ENCODE assay signal across 9 mouse cellular contexts in the genomic region with DNA sequence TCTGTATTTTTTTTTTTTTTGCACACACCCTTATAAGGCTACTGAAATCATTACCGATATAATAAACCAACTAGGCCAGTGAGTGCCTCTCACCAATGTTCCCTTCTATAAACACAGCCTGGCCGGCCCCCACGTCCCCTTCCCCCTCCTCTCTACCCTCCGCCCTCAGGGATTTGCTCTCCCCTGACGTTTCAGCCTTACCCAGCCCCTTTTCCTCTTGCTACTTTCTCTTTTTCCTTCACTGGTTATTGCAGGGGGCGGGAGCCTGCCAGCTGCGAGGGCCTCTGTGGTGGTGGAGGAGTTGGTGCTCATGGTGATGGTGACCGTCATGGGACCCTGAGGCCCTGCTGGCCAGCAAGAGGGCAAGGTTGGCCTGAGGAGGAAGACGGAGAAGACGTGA.
A peak's percentile ranks its signal among the peaks of the same experiment; 100 is the strongest.
DNase-seq lines count a peak whose midpoint lies in the region; ATAC-seq and TF ChIP-seq lines count a peak whose summit lies in the region.
"Had no signal": no experiment of that assay in that cellular context is flagged by ENCODE, and none has a peak within 500 bp of the region (broad histone marks: within the 10 kb centered on the region; RNA-seq: fewer than 3 reads in every experiment).

No protein-coding gene starts in this region.

- H3K4me1 ChIP-seq in heart, postnatal 0 days (ENCODE audit: control insufficient read depth, insufficient read depth): peaks cover 33% of the 10 kb centered on the region
- peaks cover 61% of the 10 kb centered on the region for H3K4me1 ChIP-seq in heart, embryonic 12.5 days (replicated peaks)
- peaks cover 62% of the 10 kb centered on the region for H3K4me1 ChIP-seq in intestine, embryonic 14.5 days (replicated peaks; ENCODE audit: control insufficient read depth, insufficient read depth, low read length)
- peaks cover 56% of the 10 kb centered on the region for H3K4me1 ChIP-seq in limb, embryonic 10.5 days

- no peak for TF ChIP-seq CTCF in heart, postnatal 0 days (IDR thresholded peaks at IDR 0.05; ENCODE audit: low read depth)

- no peaks in the 10 kb centered on the region for H3K36me3 ChIP-seq in heart, postnatal 0 days (replicated peaks; ENCODE audit: control insufficient read depth, insufficient read depth, low read length)
- no peaks in the 10 kb centered on the region for H3K36me3 ChIP-seq in heart, embryonic 12.5 days
- H3K36me3 ChIP-seq in intestine, embryonic 14.5 days (ENCODE audit: control insufficient read depth, insufficient read depth, low read length): no peaks in the 10 kb centered on the region
- H3K36me3 ChIP-seq in limb, embryonic 10.5 days: no peaks in the 10 kb centered on the region

- peak overlapping the region; percentile 11; the same call in 1 of the 2 replicates for H3K4me3 ChIP-seq in heart, postnatal 0 days (ENCODE audit: low read depth, low read length)
- no peak overlapping the region for H3K4me3 ChIP-seq in heart, embryonic 12.5 days
- peak overlapping the region; percentile 40 for H3K4me3 ChIP-seq in intestine, embryonic 14.5 days (ENCODE audit: low read depth, low read length)
- no peak overlapping the region for H3K4me3 ChIP-seq in limb, embryonic 10.5 days

- no peaks in the 10 kb centered on the region; the same call in 1 of the 2 replicates for H3K27me3 ChIP-seq in heart, postnatal 0 days (ENCODE audit: control insufficient read depth, insufficient read depth, low read length)
- peaks cover 58% of the 10 kb centered on the region for H3K27me3 ChIP-seq in heart, embryonic 12.5 days (replicated peaks)
- no peaks in the 10 kb centered on the region for H3K27me3 ChIP-seq in intestine, embryonic 14.5 days (replicated peaks; ENCODE audit: control insufficient read depth, insufficient read depth, low read length)
- H3K27me3 ChIP-seq in limb, embryonic 10.5 days (ENCODE audit: low read depth, poor library complexity, severe bottlenecking): peaks cover 3% of the 10 kb centered on the region; the same call in 1 of the 2 replicates

- no peak for ATAC-seq in heart, postnatal 0 days (ENCODE audit: insufficient read depth, low read depth)
- ATAC-seq in heart, embryonic 12.5 days (ENCODE audit: insufficient number of reproducible peaks, low FRiP score): no peak
- ATAC-seq in intestine, embryonic 14.5 days (replicated peaks; ENCODE audit: low FRiP score, low TSS enrichment, low read depth): peak; percentile 44
- ATAC-seq in megakaryocyte progenitor cell, adult 5-6 weeks (replicated peaks; ENCODE audit: poor library complexity): no peak

- WGBS in heart, postnatal 0 days: 79% methylated on average over 10 of the region's 10 CpGs
- 72% methylated on average over 10 of the region's 10 CpGs for WGBS in heart, embryonic 12.5 days
- 16% methylated on average over 10 of the region's 10 CpGs for WGBS in intestine, embryonic 14.5 days
- 59% methylated on average over 10 of the region's 10 CpGs for WGBS in limb, embryonic 10.5 days

- DNase-seq in heart, postnatal 0 days (ENCODE audit: low spot score): no peak
- DNase-seq in intestine, embryonic 14.5 days (ENCODE audit: low spot score): peak; percentile 74
- DNase-seq in limb, embryonic 10.5 days (ENCODE audit: low spot score): no peak
- DNase-seq in lung, postnatal 4 days: peak; percentile 78 to 87
- no peak for DNase-seq in cerebellum, postnatal 10 days
- no peak for DNase-seq in right cerebral cortex, adult 2 months (ENCODE audit: low spot score in 2 of 2)
- DNase-seq: cerebellum, adult 18-20 months had no signal

- H3K9ac ChIP-seq in heart, postnatal 0 days (replicated peaks; ENCODE audit: low read depth, low read length): 0 out of 2 replicates have a peak overlapping the region, but pooled peaks have one; percentile 21
- H3K9ac ChIP-seq in heart, embryonic 12.5 days: no peak overlapping the region
- H3K9ac ChIP-seq in intestine, embryonic 14.5 days (ENCODE audit: low read length): peak overlapping the region; percentile 54

- no peak overlapping the region for H3K27ac ChIP-seq in heart, postnatal 0 days (ENCODE audit: low read depth)
- H3K27ac ChIP-seq in heart, embryonic 12.5 days (ENCODE audit: poor library complexity, severe bottlenecking): no peak overlapping the region
- peak overlapping the region; percentile 86 for H3K27ac ChIP-seq in intestine, embryonic 14.5 days (ENCODE audit: low read depth)
- H3K27ac ChIP-seq in limb, embryonic 10.5 days: peak overlapping the region; percentile 72

- no peak for TF ChIP-seq EP300 in heart, postnatal 0 days (IDR thresholded peaks at IDR 0.05; ENCODE audit: low read depth)

- no peaks in the 10 kb centered on the region for H3K9me3 ChIP-seq in heart, postnatal 0 days (replicated peaks; ENCODE audit: control insufficient read depth, low read length)
- H3K9me3 ChIP-seq in heart, embryonic 12.5 days (replicated peaks): no peaks in the 10 kb centered on the region
- H3K9me3 ChIP-seq in intestine, embryonic 14.5 days (ENCODE audit: control insufficient read depth, low read length): no peaks in the 10 kb centered on the region
- H3K9me3 ChIP-seq in limb, embryonic 10.5 days (replicated peaks): no peaks in the 10 kb centered on the region

- peak overlapping the region; percentile 22; the same call in 1 of the 2 replicates for H3K4me2 ChIP-seq in heart, postnatal 0 days (ENCODE audit: low read depth, low read length)
- H3K4me2 ChIP-seq in heart, embryonic 12.5 days: no peak overlapping the region
- H3K4me2 ChIP-seq in intestine, embryonic 14.5 days (ENCODE audit: low read length): peak overlapping the region; percentile 46

Comparison
In these comparisons a context has a peak if more than half of its experiments do, and no peak if none do; other contexts are left out.
1. H3K4me3 ChIP-seq: peak in heart, postnatal 0 days (single experiment) and intestine, embryonic 14.5 days (single experiment); none in heart, embryonic 12.5 days (single experiment) and limb, embryonic 10.5 days (single experiment).
2. DNase-seq: peak in intestine, embryonic 14.5 days (single experiment) and lung, postnatal 4 days (2 of 2); none in heart, postnatal 0 days (single experiment), limb, embryonic 10.5 days (single experiment), cerebellum, postnatal 10 days (0 of 2) and right cerebral cortex, adult 2 months (0 of 2).
3. H3K27ac ChIP-seq: peak in intestine, embryonic 14.5 days (single experiment) and limb, embryonic 10.5 days (single experiment); none in heart, postnatal 0 days (single experiment) and heart, embryonic 12.5 days (single experiment).